Mouse (Mus musculus): ENCODE measurements around the gene Ephx3. TPM values are rescaled to one million over a fixed set of nuclear protein-coding genes. Genes with fewer than 3 reads are reported as not detected.

The Ephx3 gene
- total and polyA plus RNA-seq, 3 experiments = 0.08 TPM; not detected in 2

DNA sequence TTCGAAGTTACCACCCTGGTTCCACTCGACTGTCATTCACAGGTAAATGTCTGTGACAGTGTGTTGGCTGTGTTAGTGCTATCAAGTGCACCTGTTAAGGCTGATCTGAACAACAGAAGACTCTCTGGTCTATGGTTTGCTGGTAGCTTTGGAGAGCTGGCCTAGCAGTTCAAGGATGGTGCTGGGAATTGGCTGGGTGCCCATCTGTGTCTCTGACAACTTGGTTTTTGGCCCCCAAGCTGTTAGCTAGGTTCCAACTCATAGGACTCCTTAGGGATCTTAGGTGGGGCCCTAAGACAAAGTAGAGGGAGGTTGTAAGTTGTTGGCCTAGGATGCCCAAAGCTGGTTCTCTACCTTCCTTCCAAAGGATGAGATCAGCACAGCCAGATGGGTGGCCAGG, 10.4 kb upstream of the Ephx3 start:
- Histone ChIP-seq H3K79me2 (ENCODE audit: control insufficient read depth, insufficient read depth, low read length, poor library complexity) (no peaks in the 10 kb centered on the region), H3K27ac (ENCODE audit: control insufficient read depth, low read depth, low read length) (no peak overlapping the region), H3K27me3 (ENCODE audit: control insufficient read depth in 1 of 2, insufficient read depth in 2 of 2, low read length in 2 of 2) (no peaks in the 10 kb centered on the region), H3K36me3 (ENCODE audit: control insufficient read depth in 1 of 2, insufficient read depth in 2 of 2, low read length in 2 of 2) (peaks cover 13 to 17% of the 10 kb centered on the region in 2 experiments), H3K9me3 (replicated peaks; ENCODE audit: insufficient read depth, low read length) (no peaks in the 10 kb centered on the region), H3K9ac (ENCODE audit: control insufficient read depth, low read depth, low read length, poor library complexity, severe bottlenecking) (no peak overlapping the region), H3K4me3 (ENCODE audit: control insufficient read depth in 1 of 2, insufficient read depth in 1 of 2, low read depth in 2 of 2, low read length in 2 of 2) (no peak overlapping the region), H3K4me1 (ENCODE audit: control insufficient read depth in 1 of 2, insufficient read depth in 2 of 2, low read length in 2 of 2) (peaks cover 0 to 6% of the 10 kb centered on the region in 2 experiments; a peak in 2 of 4 replicates)
- no peak for TF ChIP-seq TCF12 (IDR thresholded peaks at IDR 0.05; ENCODE audit: low read depth, low read length)
- no peak for DNase-seq (ENCODE audit: low read depth, low spot score)

- no peak for DNase-seq (ENCODE audit: low read depth, low spot score)
- no peaks in the 10 kb centered on the region for H3K79me2 ChIP-seq (ENCODE audit: control insufficient read depth, insufficient read depth, low read length, poor library complexity)
- H3K9me3 ChIP-seq (replicated peaks; ENCODE audit: insufficient read depth, low read length) = no peaks in the 10 kb centered on the region
- H3K4me1 ChIP-seq (ENCODE audit: control insufficient read depth in 1 of 2, insufficient read depth in 2 of 2, low read length in 2 of 2) = peaks cover 0 to 6% of the 10 kb centered on the region in 2 experiments; a peak in 2 of 4 replicates
- TF ChIP-seq MYB (IDR thresholded peaks at IDR 0.05; ENCODE audit: low read depth, low read length) (no peak), TBP (IDR thresholded peaks at IDR 0.05; ENCODE audit: low read depth, low read length) (no peak)
- H3K36me3 ChIP-seq (ENCODE audit: control insufficient read depth in 1 of 2, insufficient read depth in 2 of 2, low read length in 2 of 2) = peaks cover 13 to 17% of the 10 kb centered on the region in 2 experiments
- H3K9ac ChIP-seq (ENCODE audit: control insufficient read depth, low read depth, low read length, poor library complexity, severe bottlenecking) = no peak overlapping the region
- H3K27me3 ChIP-seq (ENCODE audit: control insufficient read depth in 1 of 2, insufficient read depth in 2 of 2, low read length in 2 of 2) = no peaks in the 10 kb centered on the region
- H3K4me3 ChIP-seq (ENCODE audit: control insufficient read depth in 1 of 2, insufficient read depth in 1 of 2, low read depth in 2 of 2, low read length in 2 of 2) = no peak overlapping the region
- no peak overlapping the region for H3K27ac ChIP-seq (ENCODE audit: control insufficient read depth, low read depth, low read length)
These were observed 7.8 kb upstream of the Ephx3 start for GRCm38 (mm10) chr17:32197156-32197555.

DNA sequence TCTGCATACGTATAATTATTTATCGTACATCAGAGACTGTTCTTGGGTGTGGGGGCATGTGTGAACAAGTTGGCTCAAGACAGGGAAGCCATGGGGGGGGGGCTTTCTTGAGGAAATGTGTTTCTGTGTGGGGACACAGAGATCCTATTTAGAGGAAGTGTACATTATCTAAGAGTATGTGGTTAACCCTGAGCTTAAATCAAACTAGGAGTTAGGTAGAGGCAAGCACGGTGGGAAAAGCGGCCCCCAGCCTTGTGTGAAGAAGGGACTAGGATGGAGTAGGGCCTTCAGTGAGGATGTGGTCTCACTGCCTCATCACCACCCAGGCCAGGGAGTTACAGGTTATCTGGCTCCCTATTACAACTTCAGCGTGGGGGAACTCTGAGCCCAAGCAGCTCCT, 6.4 kb upstream of the Ephx3 start:
- Histone ChIP-seq H3K9me3 (replicated peaks; ENCODE audit: insufficient read depth, low read length) (no peaks in the 10 kb centered on the region), H3K27me3 (ENCODE audit: control insufficient read depth in 1 of 2, insufficient read depth in 2 of 2, low read length in 2 of 2) (no peaks in the 10 kb centered on the region), H3K36me3 (ENCODE audit: control insufficient read depth in 1 of 2, insufficient read depth in 2 of 2, low read length in 2 of 2) (peaks cover 13 to 15% of the 10 kb centered on the region in 2 experiments), H3K4me1 (ENCODE audit: control insufficient read depth in 1 of 2, insufficient read depth in 2 of 2, low read length in 2 of 2) (peaks cover 0 to 6% of the 10 kb centered on the region in 2 experiments; a peak in 2 of 4 replicates), H3K9ac (ENCODE audit: control insufficient read depth, low read depth, low read length, poor library complexity, severe bottlenecking) (no peak overlapping the region), H3K4me3 (ENCODE audit: control insufficient read depth in 1 of 2, insufficient read depth in 1 of 2, low read depth in 2 of 2, low read length in 2 of 2) (no peak overlapping the region), H3K79me2 (ENCODE audit: control insufficient read depth, insufficient read depth, low read length, poor library complexity) (no peaks in the 10 kb centered on the region), H3K27ac (ENCODE audit: control insufficient read depth, low read depth, low read length) (no peak overlapping the region)
- TF ChIP-seq MXI1 (IDR thresholded peaks at IDR 0.05; ENCODE audit: low read depth, low read length) = no peak
- TF ChIP-seq RCOR1 (IDR thresholded peaks at IDR 0.05; ENCODE audit: low read depth, low read length) = peak; percentile 77
- DNase-seq (ENCODE audit: low read depth, low spot score) = peak; percentile 56

DNA sequence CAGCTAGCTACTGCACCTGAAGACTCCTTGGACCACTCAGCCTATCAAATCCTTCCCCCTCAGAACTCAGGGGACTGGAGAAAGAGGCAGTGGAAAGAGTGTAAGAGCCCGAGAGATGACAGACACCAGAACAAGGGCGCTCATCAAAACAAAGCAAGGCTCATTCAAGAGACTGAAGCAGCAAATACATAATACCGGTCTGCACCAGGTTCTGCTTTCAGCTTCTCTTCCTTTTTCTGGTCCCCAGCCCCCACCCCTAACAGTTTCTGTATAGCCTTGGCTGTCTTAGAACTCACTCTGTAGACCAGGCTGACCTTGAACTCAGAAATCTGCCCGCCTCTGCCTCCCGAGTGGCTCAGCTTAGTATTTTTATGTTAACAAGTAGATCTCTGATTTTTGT, 3.7 kb upstream of the Ephx3 start:
- H3K4me1 ChIP-seq (ENCODE audit: control insufficient read depth in 1 of 2, insufficient read depth in 2 of 2, low read length in 2 of 2) = peaks cover 0 to 12% of the 10 kb centered on the region in 2 experiments; a peak in 3 of 4 replicates

More for the DNA sequence above, 3.7 kb upstream of the Ephx3 start:
- Histone ChIP-seq H3K9me3 (replicated peaks; ENCODE audit: insufficient read depth, low read length) (no peaks in the 10 kb centered on the region), H3K36me3 (ENCODE audit: control insufficient read depth in 1 of 2, insufficient read depth in 2 of 2, low read length in 2 of 2) (peaks cover 5 to 16% of the 10 kb centered on the region in 2 experiments), H3K27ac (ENCODE audit: control insufficient read depth, low read depth, low read length) (no peak overlapping the region), H3K79me2 (ENCODE audit: control insufficient read depth, insufficient read depth, low read length, poor library complexity) (no peaks in the 10 kb centered on the region), H3K27me3 (ENCODE audit: control insufficient read depth in 1 of 2, insufficient read depth in 2 of 2, low read length in 2 of 2) (no peaks in the 10 kb centered on the region), H3K4me3 (ENCODE audit: control insufficient read depth in 1 of 2, insufficient read depth in 1 of 2, low read depth in 2 of 2, low read length in 2 of 2) (no peak overlapping the region), H3K9ac (ENCODE audit: control insufficient read depth, low read depth, low read length, poor library complexity, severe bottlenecking) (no peak overlapping the region)
- TF ChIP-seq HCFC1 (IDR thresholded peaks at IDR 0.05; ENCODE audit: low read depth, low read length) (no peak), CHD2 (IDR thresholded peaks at IDR 0.05; ENCODE audit: low read length) (no peak), TAL1 (IDR thresholded peaks at IDR 0.05; ENCODE audit: low read length) (no peak), POLR2A (IDR thresholded peaks at IDR 0.05; ENCODE audit: control insufficient read depth in 1 of 2, insufficient read depth in 1 of 2, low read depth in 1 of 2, low read length in 2 of 2, poor library complexity in 1 of 2) (no peak), ZC3H11A (IDR thresholded peaks at IDR 0.05; ENCODE audit: low read depth, low read length) (no peak), MYC (IDR thresholded peaks at IDR 0.05; ENCODE audit: low read depth, low read length) (no peak), GABPA (IDR thresholded peaks at IDR 0.05; ENCODE audit: low read depth, low read length) (no peak)
- no peak for DNase-seq (ENCODE audit: low read depth, low spot score)

All from MEL (cell line).